Mouse (Mus musculus) ES-E14 (cell line): ENCODE measurements at regions not wholly inside any gene's neighbourhood (a gene's known extent, or its start where the extent isn't known, plus 50 kb on each side); places are given as distances from the start of the nearest gene placed in this dataset.

ENCODE experiments used
- DNase-seq: peaks from one replicate; pipeline ENCODE4 v3.0.0-alpha.2; 2013; ENCODE audit warnings: low read depth, low spot score
- H3K27ac ChIP-seq: 2 replicates; pipeline ENCODE4 v1.5.1; 2012; ENCODE audit warnings: low read depth, mild to moderate bottlenecking, low read length, moderate library complexity, mixed read lengths; ENCODE audit not compliant: poor library complexity, insufficient read depth, severe bottlenecking
- H3K36me3 ChIP-seq: 2 replicates; pipeline ENCODE4 v1.6.1; 2012; ENCODE audit warnings: mild to moderate bottlenecking, low read length, moderate library complexity, mixed read lengths; ENCODE audit not compliant: control insufficient read depth, poor library complexity, insufficient read depth, severe bottlenecking
- H3K4me1 ChIP-seq, 2 experiments: fragments of 150-350 bp in 1 of 2; sonication (generic) in 1 of 2; 2 replicates each; pipeline ENCODE4 v1.6.1; 2012; ENCODE audit warnings: low read length in 2 of 2, mild to moderate bottlenecking in 1 of 2, mixed read lengths in 1 of 2; ENCODE audit not compliant: control insufficient read depth in 2 of 2, insufficient read depth in 2 of 2, poor library complexity in 1 of 2
- H3K4me3 ChIP-seq, 2 experiments: fragments of 150-350 bp in 1 of 2; sonication (generic) in 1 of 2; 2 replicates each; pipeline ENCODE4 v1.5.1; 2012; ENCODE audit warnings: low read length in 2 of 2, low read depth in 1 of 2, mild to moderate bottlenecking in 1 of 2, mixed read lengths in 1 of 2; ENCODE audit not compliant: insufficient read depth in 1 of 2, poor library complexity in 1 of 2, severe bottlenecking in 1 of 2
- H3K9ac ChIP-seq: 2 replicates; pipeline ENCODE4 v1.6.1; 2012; ENCODE audit warnings: low read depth, mild to moderate bottlenecking, low read length, mixed read lengths; ENCODE audit not compliant: poor library complexity, insufficient read depth, severe bottlenecking
- H3K9me3 ChIP-seq: fragments of 150-350 bp; sonication (generic); 2 replicates; pipeline ENCODE4 v1.6.1; 2012; ENCODE audit warnings: low read depth, mild to moderate bottlenecking, low read length; ENCODE audit not compliant: control insufficient read depth, insufficient read depth
- CHD2 ChIP-seq: IDR thresholded peaks from 2 replicates; pipeline ENCODE4 v1.6.1; 2014; ENCODE audit warnings: mild to moderate bottlenecking, low read depth, low read length, inconsistent platforms
- HCFC1 ChIP-seq: IDR thresholded peaks from 2 replicates; pipeline ENCODE4 v1.6.1; 2012; ENCODE audit warnings: low read length, inconsistent platforms, borderline replicate concordance; ENCODE audit not compliant: insufficient read depth
- MAFK ChIP-seq: IDR thresholded peaks from 2 replicates; pipeline ENCODE4 v1.6.1; 2014; ENCODE audit warnings: mild to moderate bottlenecking, low read depth, low read length, inconsistent platforms; ENCODE audit not compliant: insufficient read depth
- ZC3H11A ChIP-seq: IDR thresholded peaks from 2 replicates; pipeline ENCODE4 v1.6.1; 2012; ENCODE audit warnings: low read depth, mild to moderate bottlenecking, inconsistent platforms, low read length, borderline replicate concordance
- ZNF384 ChIP-seq: IDR thresholded peaks from 2 replicates; pipeline ENCODE4 v1.6.1; 2012; ENCODE audit warnings: low read depth, low read length, inconsistent platforms
- in situ Hi-C, 2 experiments: fragments of 600-800 bp; cut with MboI; formaldehyde crosslinking; loops; one replicate each; pipeline ENCODE4 v1.15.1; 2025; ENCODE audit warnings: low sequenced_read_pairs in 2 of 2, inconsistent platforms in 1 of 2; ENCODE audit not compliant: unreplicated experiment in 2 of 2

- H3K9ac ChIP-seq: no peak overlapping the region
- H3K4me1 ChIP-seq: no peaks in the 10 kb centered on the region
- H3K36me3 ChIP-seq: no peaks in the 10 kb centered on the region
- no peak overlapping the region for H3K4me3 ChIP-seq
- DNase-seq: no peak
- in situ Hi-C loops: no loop called here
- H3K27ac ChIP-seq: no peak overlapping the region
- H3K9me3 ChIP-seq: no peaks in the 10 kb centered on the region
- TF ChIP-seq HCFC1 (no peak), ZNF384 (no peak), ZC3H11A (no peak), MAFK (no peak), CHD2 (no peak)
Measured at GRCm38 (mm10) chr9:115504789-115505188, 194.6 kb upstream of the Stt3b start.

- Histone ChIP-seq H3K4me1 (no peaks in the 10 kb centered on the region), H3K27ac (no peak overlapping the region), H3K36me3 (no peaks in the 10 kb centered on the region), H3K4me3 (no peak overlapping the region), H3K9me3 (no peaks in the 10 kb centered on the region), H3K9ac (no peak overlapping the region)
- no peak for DNase-seq
- in situ Hi-C loops: no loop called here
- no peak for TF ChIP-seq ZNF384
- TF ChIP-seq ZC3H11A: no peak
- TF ChIP-seq CHD2: no peak
- TF ChIP-seq MAFK: no peak
- no peak for TF ChIP-seq HCFC1
Measured at GRCm38 (mm10) chr9:115507131-115507689, 197.0 kb upstream of the Stt3b start.

GRCm38 (mm10) chr9:115512835-115513629, 202.8 kb upstream of the Stt3b start:
- H3K9me3 ChIP-seq: no peaks in the 10 kb centered on the region
- no peak for DNase-seq
- no peak overlapping the region for H3K4me3 ChIP-seq
- H3K4me1 ChIP-seq: no peaks in the 10 kb centered on the region
- H3K36me3 ChIP-seq: no peaks in the 10 kb centered on the region
- no peak overlapping the region for H3K9ac ChIP-seq
- in situ Hi-C loops: no loop called here
- TF ChIP-seq ZC3H11A (no peak), HCFC1 (no peak), MAFK (no peak), ZNF384 (no peak), CHD2 (no peak)
- H3K27ac ChIP-seq: no peak overlapping the region

- Histone ChIP-seq H3K4me1 (no peaks in the 10 kb centered on the region), H3K27ac (no peak overlapping the region), H3K4me3 (no peak overlapping the region), H3K9me3 (no peaks in the 10 kb centered on the region), H3K36me3 (no peaks in the 10 kb centered on the region), H3K9ac (no peak overlapping the region)
- DNase-seq: no peak
- in situ Hi-C loops: no loop called here
- TF ChIP-seq ZC3H11A: no peak
- TF ChIP-seq MAFK: no peak
- no peak for TF ChIP-seq CHD2
- no peak for TF ChIP-seq HCFC1
Measured at GRCm38 (mm10) chr9:115517903-115518302, 207.7 kb upstream of the Stt3b start.
